Mouse (Mus musculus) ES-Bruce4 (cell line): ENCODE results near the gene Sstr5.

Experiments
- EP300 ChIP-seq: IDR thresholded peaks from 2 replicates; pipeline ENCODE4 v1.6.1; 2011; ENCODE audit warnings: low read depth, low read length; ENCODE audit not compliant: insufficient read depth
- POLR2A ChIP-seq: IDR thresholded peaks from one replicate; pipeline ENCODE4 v1.8.1; 2011; ENCODE audit warnings: low read length; ENCODE audit not compliant: insufficient read depth

GRCm38 (mm10) chr17:25541768-25542167, 44.7 kb upstream of the Sstr5 start:
- TF ChIP-seq EP300, result no peak
- no peak for TF ChIP-seq POLR2A
